Mouse (Mus musculus): Measurements from ENCODE around the gene Pip5k1b.

The Pip5k1b gene

GRCm38 (mm10) chr19:24257962-24258361 is 297.7 kb downstream of the Pip5k1b start:
- no peak for DNase-seq (ENCODE audit: low spot score)

GRCm38 (mm10) chr19:24253657-24254260 is 301.9 kb downstream of the Pip5k1b start:
- DNase-seq (ENCODE audit: low spot score), result no peak

GRCm38 (mm10) chr19:24251869-24252268 is 303.8 kb downstream of the Pip5k1b start:
- DNase-seq (ENCODE audit: low spot score), result no peak
